Mouse (Mus musculus) gastrocnemius, postnatal 36 days (tissue): Measurements from ENCODE around the gene Necab3. TPM values are rescaled to one million over a fixed set of nuclear protein-coding genes. Genes with fewer than 3 reads are reported as not detected.

ENCODE experiments used
- DNase-seq, 2 experiments: peaks; one replicate each; pipeline ENCODE4 v3.0.0; 2022
- intact Hi-C: fragments of 180-260 bp; cut with DNase I; formaldehyde crosslinking; loops from one replicate; pipeline ENCODE4 v1.15.1; 2025
- total RNA-seq, 2 experiments: library from RNA; stranded (reverse); gene quantifications; 2 replicates each; pipeline ENCODE4 v1.2.3; 2021

The Necab3 gene
- total RNA-seq, 2 experiments from 2014 or later: 0.27 to 0.28 TPM

DNA sequence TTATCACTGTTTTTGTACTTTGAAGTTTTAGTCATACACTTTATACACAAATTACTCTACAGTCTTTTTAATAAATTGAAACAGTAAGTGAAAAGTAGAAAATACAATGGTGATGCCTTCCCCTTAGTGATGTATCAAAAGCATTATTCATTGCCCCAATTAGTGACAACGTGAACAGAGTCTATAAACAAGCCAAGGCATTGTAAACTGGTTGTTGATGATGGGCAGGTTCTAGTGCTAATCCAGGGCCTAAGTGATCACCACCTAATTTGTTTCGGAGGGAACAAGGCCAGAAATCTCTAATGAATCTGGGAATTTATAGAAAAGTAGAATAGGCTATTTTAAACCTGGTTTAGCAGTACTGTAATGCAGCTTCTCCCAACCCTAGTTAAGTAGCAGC, 51.6 kb downstream of the Necab3 start:
- intact Hi-C loops: loop anchor here (5.0 kb wide), 1 partner anchor 70 kb away; the partner anchor contains the start of gene Cbfa2t2
- no peak for DNase-seq

DNA sequence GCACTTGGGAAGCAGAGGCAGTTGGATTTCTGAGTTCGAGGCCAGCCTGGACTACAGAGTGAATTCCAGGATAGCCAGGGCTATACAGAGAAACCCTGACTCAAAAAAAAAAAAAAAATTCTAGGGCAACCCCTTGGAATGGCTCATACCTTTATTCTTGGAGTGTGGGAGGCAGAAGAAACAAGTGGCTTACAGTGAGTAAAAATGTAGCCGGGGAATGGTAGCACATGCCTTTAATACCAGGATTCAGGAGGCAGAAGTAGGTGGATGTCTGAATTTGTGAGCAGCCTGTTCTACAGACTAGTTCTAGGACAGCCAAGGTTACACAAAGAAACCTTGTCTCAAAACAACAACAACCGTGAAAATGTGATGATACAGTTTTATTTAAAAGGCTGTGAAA, 57.9 kb downstream of the Necab3 start:
- intact Hi-C loops: no loop called here
- DNase-seq: no peak

DNA sequence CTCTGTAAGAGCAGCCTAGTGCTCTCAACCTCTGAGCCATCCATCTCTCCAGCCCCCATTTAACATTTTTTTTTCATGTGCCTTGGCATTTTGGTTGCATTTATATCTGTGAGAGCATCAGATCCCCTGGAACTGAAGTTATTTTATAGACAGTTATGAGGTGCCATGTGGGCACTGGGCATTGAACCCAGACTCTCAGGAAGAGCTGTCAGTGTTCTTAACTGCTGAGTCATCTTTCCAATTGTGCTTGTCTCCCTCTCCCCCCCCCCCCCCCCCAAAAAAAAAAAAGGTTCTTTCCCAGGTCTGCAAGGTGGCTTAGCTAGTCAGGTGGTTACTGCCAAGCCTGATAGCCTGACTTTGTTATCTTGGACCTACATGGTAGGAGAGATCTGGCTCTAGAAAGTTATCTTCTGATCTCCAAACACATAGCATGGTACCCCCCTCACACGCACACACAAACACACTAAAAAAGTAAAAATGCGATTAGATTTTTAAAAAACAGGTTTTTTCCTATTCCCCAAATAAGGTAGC, 58.9 kb downstream of the Necab3 start:
- intact Hi-C loops: no loop called here
- no peak for DNase-seq

DNA sequence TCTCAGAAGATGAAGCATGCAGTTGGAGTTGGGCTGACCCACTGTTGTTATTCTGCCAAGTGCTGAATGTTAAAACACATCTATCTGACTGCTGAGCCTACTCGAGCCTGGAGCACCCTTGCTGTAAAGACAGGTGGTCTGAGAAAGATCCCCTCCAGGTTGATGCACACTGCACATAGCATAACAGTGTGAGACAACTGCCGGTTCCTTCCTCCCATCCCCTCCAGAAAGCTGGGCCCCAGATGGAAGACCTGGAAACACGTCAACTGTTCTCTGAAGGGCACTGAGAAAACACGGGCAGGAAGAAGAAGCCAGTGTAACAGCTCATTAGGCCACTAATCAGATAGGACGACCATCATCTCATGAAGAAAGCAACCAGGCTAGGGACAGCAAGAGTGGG, 60.1 kb downstream of the Necab3 start:
- intact Hi-C loops: no loop called here
- no peak for DNase-seq

DNA sequence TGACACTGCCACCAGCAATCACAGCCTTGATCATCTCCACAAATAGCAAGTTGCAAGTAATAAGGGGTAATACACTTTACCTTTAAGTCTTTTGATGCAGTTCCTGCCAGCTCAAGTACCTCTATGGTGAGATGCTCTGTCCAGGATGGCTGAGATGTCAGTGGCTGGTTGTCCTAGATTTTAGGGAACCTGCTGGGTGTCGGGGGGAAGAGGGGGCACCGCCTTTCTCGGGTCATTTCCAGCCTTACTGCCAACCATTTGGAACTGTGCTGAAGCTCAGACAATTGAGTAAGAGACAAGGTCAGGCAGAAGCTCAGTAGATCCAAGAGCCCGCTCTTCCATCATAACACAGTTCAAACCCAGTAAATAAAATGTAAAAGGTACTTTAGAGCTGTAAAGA, 63.7 kb downstream of the Necab3 start:
- intact Hi-C loops: no loop called here
- DNase-seq: no peak

Other genes with a start within 250 kb of the Necab3 start
- gene Cdk5rap1, start 185.9 kb downstream of the Necab3 start, total RNA-seq: 10 to 100 TPM; 11.1 to 12.5 TPM
- 100 to 1,000 TPM; 221 to 230 TPM for gene Snta1, start 150.8 kb downstream of the Necab3 start, total RNA-seq
- 10 to 100 TPM; 12.2 to 16.3 TPM for gene Cbfa2t2, start 122.4 kb downstream of the Necab3 start, total RNA-seq
- gene 1700003F12Rik, start 11.8 kb downstream of the Necab3 start, total RNA-seq: not detected
- gene Actl10, start 7.1 kb downstream of the Necab3 start, total RNA-seq: not detected
- gene E2f1, start 11.0 kb upstream of the Necab3 start, total RNA-seq: under 1 TPM; 0.48 to 0.69 TPM
- 10 to 100 TPM; 10.8 to 11.8 TPM for gene Pxmp4, start 44.8 kb upstream of the Necab3 start, total RNA-seq
- gene Zfp341, start 54.4 kb upstream of the Necab3 start, total RNA-seq: 1 to 10 TPM; 2.2 to 2.3 TPM
- gene 4930519P11Rik, start 54.5 kb upstream of the Necab3 start, total RNA-seq: not detected
- 100 to 1,000 TPM; 102 to 107 TPM for gene Chmp4b, start 92.8 kb upstream of the Necab3 start, total RNA-seq
- not detected for gene Gm14214, start 211.1 kb upstream of the Necab3 start, total RNA-seq
- 10 to 100 TPM; 59.0 to 63.0 TPM for gene Raly, start 232.2 kb upstream of the Necab3 start, total RNA-seq
- not detected for gene a, start 232.5 kb upstream of the Necab3 start, total RNA-seq